Mouse (Mus musculus): ENCODE measurements around the gene Dctpp1. TPM values are rescaled to one million over a fixed set of nuclear protein-coding genes. Genes with fewer than 3 reads are reported as not detected.

Dctpp1 gene
- polyA plus RNA-seq, 1 experiment from 2014 or later, result 154 TPM

DNA sequence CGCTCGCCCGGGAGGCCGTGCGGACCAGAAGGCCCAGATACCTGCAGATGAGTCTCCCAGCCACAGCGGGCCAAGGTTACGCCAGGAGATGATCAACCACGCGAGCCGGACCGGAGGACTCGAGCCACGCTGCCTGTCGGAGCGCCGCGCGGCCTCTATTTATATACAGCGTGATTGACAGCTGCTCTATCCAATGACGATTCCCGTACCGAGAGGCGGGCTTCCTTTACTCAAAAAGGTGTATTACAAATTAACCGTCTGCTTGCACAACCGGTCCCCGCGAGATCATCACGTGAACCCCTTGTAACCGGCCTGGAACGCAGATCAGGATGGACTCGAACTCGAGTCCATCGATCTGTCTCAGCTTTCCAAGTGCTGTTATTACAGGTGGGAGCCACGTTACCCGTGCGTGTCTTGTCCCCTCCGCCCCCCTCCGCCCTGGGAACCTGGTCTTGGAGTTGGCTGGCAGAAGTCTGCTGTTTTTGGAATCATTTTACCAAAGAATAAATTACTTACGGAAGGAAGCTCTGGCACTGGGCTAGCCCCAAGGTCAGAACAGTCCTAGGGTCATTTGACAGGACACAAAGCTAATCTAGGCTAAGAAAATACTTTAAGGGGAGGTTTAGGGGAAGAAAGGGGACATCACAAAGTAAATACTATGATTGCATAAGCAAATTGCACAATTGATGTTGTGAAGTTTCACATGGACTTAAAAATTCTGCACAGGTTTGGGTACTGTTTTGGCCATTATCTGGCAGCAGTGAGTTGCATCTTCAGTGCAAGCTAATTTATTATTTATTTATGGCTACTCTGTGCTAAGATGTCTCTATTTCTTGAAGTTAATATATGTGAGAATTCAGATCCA lies 13.6 kb upstream of the Dctpp1 start, which contains the start of gene Sephs2:
TSS of gene Sephs2 (minus strand) at position 131 of the 865 bp plus-strand sequence.
- Histone ChIP-seq H3K4me2 (ENCODE audit: low read depth, low read length) (peak within 1 kb of the TSS; percentile 71), H3K4me3 (ENCODE audit: low read depth, low read length) (peak within 1 kb of the TSS; percentile 92), H3K9me3 (ENCODE audit: control insufficient read depth, low read length) (no peaks in the 10 kb centered on the region), H3K36me3 (ENCODE audit: control insufficient read depth, insufficient read depth, low read length) (peaks cover 25% of the 10 kb centered on the region), H3K9ac (ENCODE audit: low read depth, low read length) (peak within 1 kb of the TSS; percentile 92), H3K27me3 (replicated peaks; ENCODE audit: control insufficient read depth, insufficient read depth, low read length) (no peaks in the 10 kb centered on the region), H3K27ac (replicated peaks; ENCODE audit: low read depth, low read length) (peak within 1 kb of the TSS; percentile 87), H3K4me1 (ENCODE audit: control insufficient read depth, insufficient read depth, low read length) (peaks cover 6% of the 10 kb centered on the region; the same call in 1 of the 2 replicates)
- ATAC-seq (ENCODE audit: low read depth) (peak; percentile 93), DNase-seq (ENCODE audit: low spot score) (peak; percentile 97)
- 2% methylated on average over 34 of the region's 39 CpGs for WGBS

DNA sequence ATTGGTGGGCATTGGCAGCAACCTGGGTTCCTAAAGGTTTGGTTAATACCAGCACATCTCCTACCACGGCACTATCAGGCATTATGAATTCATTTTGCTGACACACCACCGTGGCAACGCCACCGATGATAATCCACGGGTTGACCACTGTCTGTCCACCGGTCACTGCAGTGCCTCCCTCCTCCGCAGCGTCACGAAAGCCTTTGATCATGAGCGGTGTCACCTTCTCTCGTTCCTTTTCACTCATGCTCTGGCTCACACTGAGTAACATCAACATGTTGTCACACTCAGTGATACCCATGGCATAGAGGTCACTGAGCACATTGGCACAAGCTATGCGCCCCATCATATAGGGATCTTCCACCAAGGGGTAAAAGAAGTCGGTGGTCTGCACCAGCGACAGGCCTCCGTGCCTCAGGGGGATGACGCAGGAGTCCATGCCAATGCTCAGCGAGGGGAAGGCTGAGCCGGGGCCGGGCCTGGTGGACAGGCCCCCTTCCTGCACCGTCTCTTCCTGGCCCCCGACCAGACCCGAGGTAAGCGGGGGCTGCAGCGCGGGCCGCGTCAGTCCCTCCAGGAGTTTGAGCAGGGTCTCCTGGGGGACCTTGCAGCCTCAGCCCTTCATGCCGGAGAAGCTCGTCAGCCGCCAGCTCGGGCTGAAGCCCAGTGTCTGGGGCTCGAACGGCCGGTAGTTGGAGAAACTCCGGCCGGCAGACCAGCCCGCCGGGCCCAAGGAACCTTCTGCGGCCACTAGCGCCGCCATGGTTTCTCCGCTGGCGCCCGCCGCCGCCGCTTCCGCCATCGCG lies 12.8 kb upstream of the Dctpp1 start:
- Histone ChIP-seq H3K4me1 (ENCODE audit: control insufficient read depth, insufficient read depth, low read length) (peaks cover 6% of the 10 kb centered on the region; the same call in 1 of the 2 replicates), H3K36me3 (ENCODE audit: control insufficient read depth, insufficient read depth, low read length) (peaks cover 33% of the 10 kb centered on the region), H3K9me3 (ENCODE audit: control insufficient read depth, low read length) (peaks cover 4% of the 10 kb centered on the region; the same call in 1 of the 2 replicates), H3K9ac (ENCODE audit: low read depth, low read length) (peak overlapping the region; percentile 92), H3K4me3 (ENCODE audit: low read depth, low read length) (peak overlapping the region; percentile 92), H3K4me2 (ENCODE audit: low read depth, low read length) (peak overlapping the region; percentile 71), H3K27me3 (replicated peaks; ENCODE audit: control insufficient read depth, insufficient read depth, low read length) (no peaks in the 10 kb centered on the region), H3K27ac (replicated peaks; ENCODE audit: low read depth, low read length) (peak overlapping the region; percentile 87)
- DNase-seq (ENCODE audit: low spot score) (peak; percentile 42), ATAC-seq (ENCODE audit: low read depth) (peak; percentile 54)
- WGBS, result 47% methylated on average over 19 of the region's 50 CpGs

DNA sequence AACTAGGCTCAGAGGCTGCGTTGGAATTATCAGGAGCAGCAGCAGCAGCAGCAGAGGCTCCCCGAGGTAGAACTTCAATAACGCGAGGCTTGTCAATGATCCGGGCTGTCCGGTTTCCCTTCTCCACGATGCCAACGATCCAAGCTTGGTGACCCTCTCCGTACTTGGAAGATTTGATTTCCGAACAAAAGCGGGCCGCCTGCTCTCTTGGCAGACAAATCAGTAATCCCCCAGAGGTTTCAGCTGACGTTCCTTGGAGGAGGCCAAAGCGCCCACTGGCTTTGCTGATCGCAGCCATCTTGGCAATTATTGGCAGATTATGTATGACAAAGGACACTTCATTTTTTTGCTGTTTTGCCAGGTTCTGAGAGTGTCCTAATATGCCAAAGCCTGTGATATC lies 12.1 kb upstream of the Dctpp1 start:
- peak overlapping the region; percentile 92; the same call in 1 of the 2 replicates for H3K4me3 ChIP-seq (ENCODE audit: low read depth, low read length)
- WGBS, result 96% methylated on average over 15 of the region's 15 CpGs
- H3K36me3 ChIP-seq (ENCODE audit: control insufficient read depth, insufficient read depth, low read length), result peaks cover 35% of the 10 kb centered on the region
- H3K4me1 ChIP-seq (ENCODE audit: control insufficient read depth, insufficient read depth, low read length), result peaks cover 6% of the 10 kb centered on the region; the same call in 1 of the 2 replicates
- H3K27ac ChIP-seq (replicated peaks; ENCODE audit: low read depth, low read length), result no peak overlapping the region
- peak overlapping the region; percentile 26; the same call in 1 of the 2 replicates for H3K9ac ChIP-seq (ENCODE audit: low read depth, low read length)
- DNase-seq (ENCODE audit: low spot score) (no peak), ATAC-seq (ENCODE audit: low read depth) (no peak)
- H3K4me2 ChIP-seq (ENCODE audit: low read depth, low read length), result peak overlapping the region; percentile 71
- H3K27me3 ChIP-seq (replicated peaks; ENCODE audit: control insufficient read depth, insufficient read depth, low read length), result no peaks in the 10 kb centered on the region
- peaks cover 5% of the 10 kb centered on the region; the same call in 1 of the 2 replicates for H3K9me3 ChIP-seq (ENCODE audit: control insufficient read depth, low read length)

DNA sequence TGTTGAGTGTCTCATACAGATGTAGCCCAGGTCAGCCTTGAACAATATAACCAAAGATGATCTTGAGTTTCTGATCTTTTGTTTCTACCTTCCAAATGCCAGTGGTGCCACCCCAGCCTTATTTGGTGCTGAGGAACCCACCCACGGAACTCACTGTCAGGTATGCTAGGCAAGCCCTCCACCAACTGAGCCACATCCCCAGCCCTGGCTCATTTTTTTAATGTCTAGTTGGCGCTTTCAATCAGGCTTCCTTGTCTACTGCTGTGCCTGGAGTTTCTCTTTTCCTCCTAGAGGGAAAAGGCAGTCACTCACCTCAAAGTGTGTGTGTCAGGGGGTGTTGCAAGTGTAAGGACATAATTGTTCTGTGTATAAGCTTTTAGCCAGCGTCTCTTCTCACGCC lies 10.6 kb upstream of the Dctpp1 start:
- Histone ChIP-seq H3K27ac (replicated peaks; ENCODE audit: low read depth, low read length) (no peak overlapping the region), H3K4me3 (ENCODE audit: low read depth, low read length) (no peak overlapping the region), H3K4me1 (ENCODE audit: control insufficient read depth, insufficient read depth, low read length) (peaks cover 6% of the 10 kb centered on the region; the same call in 1 of the 2 replicates), H3K9me3 (ENCODE audit: control insufficient read depth, low read length) (peaks cover 5% of the 10 kb centered on the region; the same call in 1 of the 2 replicates), H3K9ac (ENCODE audit: low read depth, low read length) (no peak overlapping the region), H3K4me2 (ENCODE audit: low read depth, low read length) (no peak overlapping the region), H3K36me3 (ENCODE audit: control insufficient read depth, insufficient read depth, low read length) (peaks cover 35% of the 10 kb centered on the region), H3K27me3 (replicated peaks; ENCODE audit: control insufficient read depth, insufficient read depth, low read length) (no peaks in the 10 kb centered on the region)
- ATAC-seq (ENCODE audit: low read depth) (no peak), DNase-seq (ENCODE audit: low spot score) (no peak)
- 97% methylated on average over 4 of the region's 4 CpGs for WGBS

DNA sequence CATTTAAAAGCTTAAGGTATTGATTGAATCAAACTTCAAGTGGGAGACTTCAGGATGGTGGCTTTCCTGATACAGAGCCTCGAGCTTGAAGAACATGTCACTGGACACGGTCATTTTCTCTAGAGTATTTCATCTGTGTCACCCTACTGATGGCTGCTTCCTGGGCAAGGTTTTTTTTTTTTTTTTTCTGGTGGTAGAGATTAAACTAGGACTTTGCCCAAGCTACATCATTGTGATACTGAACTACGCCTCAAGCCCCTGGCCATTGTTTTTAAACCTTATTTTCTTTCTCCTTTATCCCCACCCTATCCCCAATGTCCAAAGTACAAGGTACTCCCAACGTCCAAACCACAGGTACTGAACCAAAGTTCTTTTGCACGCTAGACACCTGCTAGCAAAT lies 10.2 kb upstream of the Dctpp1 start:
- peaks cover 6% of the 10 kb centered on the region; the same call in 1 of the 2 replicates for H3K4me1 ChIP-seq (ENCODE audit: control insufficient read depth, insufficient read depth, low read length)
- 89% methylated on average over 5 of the region's 5 CpGs for WGBS
- H3K27ac ChIP-seq (replicated peaks; ENCODE audit: low read depth, low read length), result no peak overlapping the region
- DNase-seq (ENCODE audit: low spot score) (no peak), ATAC-seq (ENCODE audit: low read depth) (no peak)
- H3K4me2 ChIP-seq (ENCODE audit: low read depth, low read length), result no peak overlapping the region
- H3K9me3 ChIP-seq (ENCODE audit: control insufficient read depth, low read length), result peaks cover 5% of the 10 kb centered on the region; the same call in 1 of the 2 replicates
- no peak overlapping the region for H3K9ac ChIP-seq (ENCODE audit: low read depth, low read length)
- H3K4me3 ChIP-seq (ENCODE audit: low read depth, low read length), result no peak overlapping the region
- peaks cover 35% of the 10 kb centered on the region for H3K36me3 ChIP-seq (ENCODE audit: control insufficient read depth, insufficient read depth, low read length)
- H3K27me3 ChIP-seq (replicated peaks; ENCODE audit: control insufficient read depth, insufficient read depth, low read length), result no peaks in the 10 kb centered on the region

DNA sequence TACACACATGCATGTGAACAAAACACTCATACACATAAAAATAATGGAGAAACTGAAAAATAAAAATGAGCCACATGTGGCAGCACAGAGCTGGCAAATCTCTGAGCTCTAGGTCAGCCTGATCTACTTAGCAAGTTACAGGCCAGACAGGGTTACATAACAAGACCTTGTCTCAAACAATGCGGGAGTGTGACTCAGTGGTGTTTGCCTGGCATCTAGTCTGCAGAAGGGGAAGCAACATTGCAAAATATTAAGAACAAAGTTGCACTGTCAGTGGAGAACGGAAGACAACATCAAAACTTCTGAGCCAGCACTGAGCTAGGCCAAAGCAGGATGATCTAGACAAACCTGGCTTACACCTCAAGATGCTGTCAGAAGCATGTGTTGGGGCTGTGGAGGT lies 9.7 kb upstream of the Dctpp1 start:
- DNase-seq (ENCODE audit: low spot score) (no peak), ATAC-seq (ENCODE audit: low read depth) (no peak)
- Histone ChIP-seq H3K9me3 (ENCODE audit: control insufficient read depth, low read length) (peaks cover 5% of the 10 kb centered on the region; the same call in 1 of the 2 replicates), H3K4me3 (ENCODE audit: low read depth, low read length) (no peak overlapping the region), H3K27ac (replicated peaks; ENCODE audit: low read depth, low read length) (no peak overlapping the region), H3K36me3 (ENCODE audit: control insufficient read depth, insufficient read depth, low read length) (peaks cover 35% of the 10 kb centered on the region), H3K9ac (ENCODE audit: low read depth, low read length) (no peak overlapping the region), H3K4me1 (ENCODE audit: control insufficient read depth, insufficient read depth, low read length) (peaks cover 6% of the 10 kb centered on the region; the same call in 1 of the 2 replicates), H3K4me2 (ENCODE audit: low read depth, low read length) (no peak overlapping the region), H3K27me3 (replicated peaks; ENCODE audit: control insufficient read depth, insufficient read depth, low read length) (no peaks in the 10 kb centered on the region)
- WGBS, result 82% methylated on average over 2 of the region's 2 CpGs

DNA sequence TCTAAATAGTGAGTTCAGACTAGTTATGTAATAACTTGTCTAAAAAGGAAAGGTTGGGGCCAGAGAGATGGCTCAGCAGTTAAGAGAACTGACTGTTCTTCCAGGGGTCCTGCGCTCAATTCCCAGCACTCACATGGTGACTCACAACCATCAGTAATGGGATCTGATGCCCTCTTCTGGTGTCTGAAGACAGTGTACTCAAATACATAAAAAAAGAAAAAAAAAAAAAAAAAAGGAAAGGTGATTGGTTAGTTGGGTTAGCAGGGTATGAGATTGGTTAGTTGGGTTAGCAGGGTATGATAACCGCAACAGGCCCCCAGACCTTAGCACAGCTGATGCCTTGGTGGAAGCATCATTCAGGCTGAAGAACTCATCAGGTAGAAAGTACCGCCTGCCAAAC lies 3.0 kb upstream of the Dctpp1 start:
- Histone ChIP-seq H3K9me3 (ENCODE audit: control insufficient read depth, low read length) (peaks cover 3% of the 10 kb centered on the region; the same call in 1 of the 2 replicates), H3K4me3 (ENCODE audit: low read depth, low read length) (no peak overlapping the region)
- no peak for ATAC-seq (ENCODE audit: low read depth)

DNA sequence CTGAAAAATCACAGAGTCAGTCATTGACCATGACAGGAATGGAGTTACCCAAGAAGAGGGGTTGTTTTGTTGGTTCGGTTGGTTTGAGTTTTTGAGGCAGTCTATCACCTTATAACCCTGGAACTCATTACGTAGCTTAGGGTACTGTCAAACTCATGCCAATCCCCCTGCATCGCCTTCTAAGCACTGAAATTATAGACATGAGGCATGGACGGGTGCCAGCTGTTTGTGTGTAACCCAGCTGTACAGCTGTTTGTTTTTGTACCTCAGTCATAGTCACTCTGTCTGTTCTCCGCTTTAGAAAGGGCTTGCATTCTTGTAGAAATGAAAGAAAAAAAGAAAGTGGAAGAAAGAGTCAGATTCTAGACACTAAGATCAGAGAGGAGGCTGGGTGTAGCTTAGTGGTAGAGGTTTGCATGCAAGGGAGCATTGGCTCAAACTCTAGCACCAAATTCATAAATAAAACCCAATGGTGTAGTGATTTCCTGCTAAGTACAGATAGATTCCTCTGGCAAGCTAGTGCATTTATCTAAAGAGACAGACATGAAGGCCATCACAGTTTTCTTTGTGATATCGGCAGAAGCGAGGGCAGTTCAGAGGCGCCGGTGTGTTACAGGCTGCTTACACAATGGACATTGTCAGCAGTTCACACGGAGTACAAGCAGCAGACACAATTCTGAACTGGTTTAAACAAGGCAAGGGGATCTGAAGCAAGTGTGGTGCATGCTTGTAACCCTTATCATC lies 1.9 kb upstream of the Dctpp1 start:
- Histone ChIP-seq H3K4me1 (ENCODE audit: control insufficient read depth, insufficient read depth, low read length) (no peaks in the 10 kb centered on the region; the same call in 1 of the 2 replicates), H3K9me3 (ENCODE audit: control insufficient read depth, low read length) (no peaks in the 10 kb centered on the region), H3K27ac (replicated peaks; ENCODE audit: low read depth, low read length) (no peak overlapping the region), H3K4me3 (ENCODE audit: low read depth, low read length) (no peak overlapping the region), H3K36me3 (ENCODE audit: control insufficient read depth, insufficient read depth, low read length) (no peaks in the 10 kb centered on the region), H3K4me2 (ENCODE audit: low read depth, low read length) (no peak overlapping the region), H3K27me3 (replicated peaks; ENCODE audit: control insufficient read depth, insufficient read depth, low read length) (no peaks in the 10 kb centered on the region), H3K9ac (ENCODE audit: low read depth, low read length) (no peak overlapping the region)
- ATAC-seq (ENCODE audit: low read depth), result no peak
- 75% methylated on average over 10 of the region's 10 CpGs for WGBS
- DNase-seq (ENCODE audit: low spot score), result no peak

More for the DNA sequence above, 3.0 kb upstream of the Dctpp1 start:
- Histone ChIP-seq H3K4me1 (ENCODE audit: control insufficient read depth, insufficient read depth, low read length) (no peaks in the 10 kb centered on the region; the same call in 1 of the 2 replicates), H3K36me3 (ENCODE audit: control insufficient read depth, insufficient read depth, low read length) (peaks cover 4% of the 10 kb centered on the region; the same call in 1 of the 2 replicates), H3K27me3 (replicated peaks; ENCODE audit: control insufficient read depth, insufficient read depth, low read length) (no peaks in the 10 kb centered on the region), H3K4me2 (ENCODE audit: low read depth, low read length) (no peak overlapping the region), H3K9ac (ENCODE audit: low read depth, low read length) (no peak overlapping the region), H3K27ac (replicated peaks; ENCODE audit: low read depth, low read length) (no peak overlapping the region)
- DNase-seq (ENCODE audit: low spot score), result no peak
- 94% methylated on average over 2 of the region's 3 CpGs for WGBS
